Mouse (Mus musculus) ES-Bruce4 (cell line): Measurements from ENCODE around the gene Ly6g5c. TPM values are rescaled to one million over a fixed set of nuclear protein-coding genes. Genes with fewer than 3 reads are reported as not detected.

ENCODE experiments used
- H3K27ac ChIP-seq: 2 replicates; pipeline ENCODE4 v1.5.1; 2012; ENCODE audit warnings: low read length, inconsistent platforms; ENCODE audit not compliant: insufficient read depth
- H3K27me3 ChIP-seq: 2 replicates; pipeline ENCODE4 v1.6.1; 2012; ENCODE audit warnings: mild to moderate bottlenecking, low read length, inconsistent platforms; ENCODE audit not compliant: control insufficient read depth, poor library complexity, insufficient read depth, severe bottlenecking
- H3K36me3 ChIP-seq: 2 replicates; pipeline ENCODE4 v1.6.1; 2012; ENCODE audit warnings: inconsistent platforms, mild to moderate bottlenecking, low read length, moderate library complexity; ENCODE audit not compliant: control insufficient read depth, poor library complexity, insufficient read depth, severe bottlenecking
- H3K4me1 ChIP-seq: one replicate; pipeline ENCODE4 v1.8.1; 2011; ENCODE audit warnings: low read length; ENCODE audit not compliant: control insufficient read depth, insufficient read depth
- H3K4me3 ChIP-seq: 2 replicates; pipeline ENCODE4 v1.5.1; 2011; ENCODE audit warnings: low read depth, mild to moderate bottlenecking, low read length
- H3K9ac ChIP-seq: 2 replicates; pipeline ENCODE4 v1.6.1; 2012; ENCODE audit warnings: low read depth, mild to moderate bottlenecking, inconsistent platforms; ENCODE audit not compliant: poor library complexity, severe bottlenecking
- H3K9me3 ChIP-seq: replicated peaks from 2 replicates; pipeline ENCODE4 v1.6.1; 2012; ENCODE audit warnings: mild to moderate bottlenecking, low read length, inconsistent platforms; ENCODE audit not compliant: control insufficient read depth, poor library complexity, insufficient read depth, severe bottlenecking
- CTCF ChIP-seq: IDR thresholded peaks from one replicate; pipeline ENCODE4 v1.8.1; 2011; ENCODE audit warnings: low read depth, low read length
- EP300 ChIP-seq: IDR thresholded peaks from 2 replicates; pipeline ENCODE4 v1.6.1; 2011; ENCODE audit warnings: low read depth, low read length; ENCODE audit not compliant: insufficient read depth
- POLR2A ChIP-seq: IDR thresholded peaks from one replicate; pipeline ENCODE4 v1.8.1; 2011; ENCODE audit warnings: low read length; ENCODE audit not compliant: insufficient read depth
- polyA plus RNA-seq: library from polyadenylated mRNA; stranded (reverse); fragments of >200 nt; gene quantifications from 2 replicates; pipeline ENCODE4 v1.2.4, GENCODE M21; 2011; ENCODE audit warnings: low read depth; ENCODE audit not compliant: missing spikeins, insufficient read depth, insufficient read length

Gene Ly6g5c
- polyA plus RNA-seq, 1 experiment: not detected

GRCm38 (mm10) chr17:35063466-35063865 is 44.6 kb upstream of the Ly6g5c start:
- TF ChIP-seq EP300: no peak
- no peak for TF ChIP-seq POLR2A
- no peak for TF ChIP-seq CTCF
- no peak overlapping the region for H3K9ac ChIP-seq
- no peaks in the 10 kb centered on the region for H3K27me3 ChIP-seq
- no peak overlapping the region for H3K4me3 ChIP-seq
- H3K4me1 ChIP-seq: peaks cover 6% of the 10 kb centered on the region
- H3K36me3 ChIP-seq: 0 out of 2 replicates have a peak, but pooled peaks cover under 1% of the 10 kb centered on the region
- no peak overlapping the region for H3K27ac ChIP-seq
- no peaks in the 10 kb centered on the region for H3K9me3 ChIP-seq

DNA sequence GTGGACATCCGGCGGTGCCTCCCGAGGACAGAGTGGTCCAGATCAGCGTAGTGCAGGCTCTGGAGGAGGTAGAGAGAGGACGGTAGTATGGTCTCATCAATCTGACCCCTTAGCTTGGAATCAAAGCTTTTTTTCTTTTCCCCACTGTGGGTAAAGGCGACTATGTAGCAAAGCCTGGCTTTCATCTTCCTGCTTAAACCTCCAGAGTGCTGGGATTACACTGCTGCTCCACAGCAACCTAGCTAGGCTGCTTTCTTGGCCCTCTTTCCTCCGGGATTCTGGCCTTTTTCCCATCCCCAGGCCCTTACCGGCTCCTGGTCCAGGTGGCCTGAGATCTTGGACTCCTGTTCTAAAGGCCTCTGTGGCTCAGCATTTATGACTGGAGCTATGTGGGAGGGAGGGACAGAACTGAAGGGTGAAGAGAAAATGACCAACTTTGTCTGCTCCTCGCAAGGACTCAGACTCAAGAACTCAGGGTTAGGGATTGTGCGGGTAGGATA is 43.7 kb upstream of the Ly6g5c start:
- Histone ChIP-seq H3K36me3 (no peaks in the 10 kb centered on the region), H3K9me3 (no peaks in the 10 kb centered on the region), H3K4me1 (peaks cover 6% of the 10 kb centered on the region), H3K27ac (peak overlapping the region; percentile 93), H3K9ac (peak overlapping the region; percentile 10; the same call in 1 of the 2 replicates), H3K27me3 (no peaks in the 10 kb centered on the region), H3K4me3 (peak overlapping the region; percentile 36)
- no peak for TF ChIP-seq POLR2A
- no peak for TF ChIP-seq EP300
- TF ChIP-seq CTCF: no peak

DNA sequence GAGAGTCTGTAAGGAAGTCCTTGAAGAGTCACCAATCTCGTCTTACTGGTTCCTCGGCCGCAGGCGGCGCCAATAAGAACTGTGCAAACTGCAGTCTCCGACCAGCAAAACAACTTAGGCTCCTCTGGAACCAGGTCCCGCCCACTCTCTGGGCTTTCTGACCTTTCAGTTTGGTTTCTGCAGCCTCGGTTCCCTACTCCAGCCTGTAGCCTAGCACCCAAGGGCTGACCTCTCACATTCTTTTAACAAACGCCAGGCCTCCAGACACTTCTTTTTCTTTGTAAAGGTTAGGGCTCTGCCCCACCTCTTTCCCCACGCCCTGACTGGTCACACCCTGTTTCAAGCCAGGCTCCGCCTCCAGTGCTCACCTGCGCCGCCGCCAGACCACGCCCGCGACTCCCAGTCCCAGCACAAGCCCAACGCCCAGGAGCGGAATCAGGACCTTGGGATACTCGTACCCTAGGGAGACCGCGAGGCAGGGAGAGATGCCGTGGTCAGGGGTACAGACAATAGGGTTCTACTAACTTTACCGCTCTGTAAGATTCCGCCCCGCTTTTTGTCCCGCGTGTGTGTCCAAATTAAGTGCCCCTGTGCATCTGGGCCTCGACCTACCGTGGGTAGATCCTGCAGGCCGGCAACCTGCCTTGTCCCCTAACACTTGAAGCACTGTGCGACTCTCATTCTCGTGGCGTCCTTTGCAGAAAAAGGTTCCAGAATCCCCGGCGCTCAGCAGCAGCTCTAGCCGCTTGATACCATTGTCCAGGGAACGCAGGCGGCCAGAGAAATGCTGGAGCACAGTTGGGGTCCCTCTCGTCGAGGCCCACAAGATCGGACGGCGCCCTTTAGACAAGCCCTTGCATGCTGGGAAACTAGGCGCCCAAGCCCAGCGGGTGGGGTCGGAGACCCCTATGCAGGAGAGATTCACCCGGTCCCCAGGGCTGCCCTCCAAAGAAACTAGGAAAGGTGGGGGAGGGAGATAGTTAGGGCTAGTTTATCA is 42.8 kb upstream of the Ly6g5c start, which contains the start of gene Ly6g6c:
Gene Ly6g6c (plus strand): TSS at position 438 of the 997 bp plus-strand sequence.
- Histone ChIP-seq H3K4me1 (peaks cover 6% of the 10 kb centered on the region), H3K27ac (peak within 1 kb of the TSS; percentile 93), H3K27me3 (no peaks in the 10 kb centered on the region), H3K9ac (peak within 1 kb of the TSS; percentile 64), H3K4me3 (peak within 1 kb of the TSS; percentile 79), H3K9me3 (no peaks in the 10 kb centered on the region), H3K36me3 (no peaks in the 10 kb centered on the region)
- TF ChIP-seq POLR2A: peak; percentile 64
- TF ChIP-seq EP300: peak; percentile 40
- no peak for TF ChIP-seq CTCF

DNA sequence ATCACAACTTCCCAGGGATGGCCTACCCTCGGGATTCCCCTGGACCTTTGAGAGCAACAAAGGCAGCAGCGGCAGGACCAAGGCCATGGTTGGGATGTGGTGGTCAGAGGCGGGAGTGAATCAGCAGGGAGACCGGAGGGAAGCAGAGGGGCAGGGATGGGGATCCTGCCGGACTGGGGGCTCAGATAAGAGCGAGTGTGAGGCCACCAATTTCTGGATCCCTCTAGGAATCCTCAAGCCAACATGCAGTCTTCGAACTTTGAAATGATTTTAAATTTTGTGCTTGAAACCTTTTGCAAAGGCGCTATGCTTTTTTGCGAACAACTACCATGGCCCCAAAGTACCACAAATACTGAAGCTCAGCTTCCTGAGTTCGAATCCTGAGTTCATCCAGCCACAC is 42.0 kb upstream of the Ly6g5c start, which contains the start of gene Mpig6b:
Gene Mpig6b (minus strand): TSS at position 101 of the 400 bp plus-strand sequence.
- H3K4me1 ChIP-seq: peaks cover 6% of the 10 kb centered on the region
- H3K36me3 ChIP-seq: no peaks in the 10 kb centered on the region
- H3K9ac ChIP-seq: peak within 1 kb of the TSS; percentile 64
- peak within 1 kb of the TSS; percentile 76 for H3K27ac ChIP-seq
- H3K4me3 ChIP-seq: peak within 1 kb of the TSS; percentile 79
- H3K27me3 ChIP-seq: no peaks in the 10 kb centered on the region
- H3K9me3 ChIP-seq: no peaks in the 10 kb centered on the region
- no peak for TF ChIP-seq POLR2A
- TF ChIP-seq CTCF: no peak
- no peak for TF ChIP-seq EP300

- Histone ChIP-seq H3K27me3 (no peaks in the 10 kb centered on the region), H3K27ac (no peak overlapping the region), H3K36me3 (no peaks in the 10 kb centered on the region), H3K4me1 (peaks cover 5% of the 10 kb centered on the region), H3K9ac (no peak overlapping the region), H3K4me3 (no peak overlapping the region), H3K9me3 (no peaks in the 10 kb centered on the region)
- TF ChIP-seq CTCF (no peak), POLR2A (no peak), EP300 (no peak)
These were observed 39.7 kb upstream of the Ly6g5c start for GRCm38 (mm10) chr17:35068213-35068914.
